Mouse (Mus musculus) large intestine, adult 2 months (tissue): ENCODE measurements around the gene Atp2c2. TPM values are rescaled to one million over a fixed set of nuclear protein-coding genes. Genes with fewer than 3 reads are reported as not detected.

Experiments
- DNase-seq: peaks from one replicate; pipeline ENCODE4 v3.0.0-alpha.2; 2012; ENCODE audit warnings: low read depth, low spot score
- WGBS: fragments of 180-500 bp; shearing (Covaris S2); methylation state at CpG from one replicate; pipeline ENCODE4 v1.1.7; 2018; 5-methylcytosine and 5-hydroxymethylcytosine counted together
- polyA plus RNA-seq: library from polyadenylated mRNA; depleted of rRNA; stranded (reverse); fragments of >200 nt; gene quantifications from 2 replicates; pipeline ENCODE4 v1.2.3, GENCODE M21; 2012

Gene Atp2c2
- polyA plus RNA-seq, 1 experiment: 9.5 TPM

DNA sequence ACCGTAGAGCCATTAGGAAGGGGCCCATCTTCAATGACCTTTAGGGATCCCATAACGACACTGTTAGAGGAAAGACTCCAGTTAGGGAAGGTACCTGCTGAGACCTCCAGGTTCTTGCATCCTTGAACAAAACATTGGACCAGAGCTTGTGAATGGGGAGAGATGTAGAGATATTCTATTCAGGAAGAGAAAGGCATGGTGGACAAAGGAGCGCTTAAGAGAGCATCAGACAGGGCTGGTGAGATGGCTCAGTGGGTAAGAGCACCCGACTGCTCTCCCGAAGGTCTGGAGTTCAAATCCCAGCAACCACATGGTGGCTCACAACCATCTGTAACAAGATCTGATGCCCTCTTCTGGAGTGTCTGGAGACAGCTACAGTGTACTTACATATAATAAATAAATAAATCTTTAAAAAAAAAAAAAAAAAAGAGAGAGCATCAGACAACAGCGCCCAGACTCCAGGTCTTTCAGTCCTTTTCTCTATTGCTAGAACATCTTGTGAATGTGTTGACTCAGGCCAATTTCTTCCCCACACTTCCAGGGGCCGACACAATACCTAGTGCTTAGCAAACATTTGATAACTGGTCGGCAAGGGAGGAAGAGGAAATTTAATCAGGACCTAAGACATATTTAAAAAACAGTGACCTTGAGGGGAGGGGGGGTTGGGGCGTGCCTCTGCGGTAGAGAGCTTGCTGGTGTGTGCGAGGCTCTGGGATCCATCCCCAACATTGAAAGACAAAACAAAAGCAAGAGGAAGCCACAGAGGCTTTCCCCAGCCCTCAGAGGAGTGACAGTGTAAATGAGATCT is 37.5 kb downstream of the Atp2c2 start:
- WGBS: 55% methylated on average over 11 of the region's 11 CpGs
- no peak for DNase-seq

GRCm38 (mm10) chr8:119738129-119738907 is 38.5 kb downstream of the Atp2c2 start:
- DNase-seq: no peak
- 76% methylated on average over 19 of the region's 19 CpGs for WGBS

- no peak for DNase-seq
- WGBS: 19% methylated on average over 4 of the region's 4 CpGs
These were observed 40.8 kb downstream of the Atp2c2 start for GRCm38 (mm10) chr8:119740634-119741033.

DNA sequence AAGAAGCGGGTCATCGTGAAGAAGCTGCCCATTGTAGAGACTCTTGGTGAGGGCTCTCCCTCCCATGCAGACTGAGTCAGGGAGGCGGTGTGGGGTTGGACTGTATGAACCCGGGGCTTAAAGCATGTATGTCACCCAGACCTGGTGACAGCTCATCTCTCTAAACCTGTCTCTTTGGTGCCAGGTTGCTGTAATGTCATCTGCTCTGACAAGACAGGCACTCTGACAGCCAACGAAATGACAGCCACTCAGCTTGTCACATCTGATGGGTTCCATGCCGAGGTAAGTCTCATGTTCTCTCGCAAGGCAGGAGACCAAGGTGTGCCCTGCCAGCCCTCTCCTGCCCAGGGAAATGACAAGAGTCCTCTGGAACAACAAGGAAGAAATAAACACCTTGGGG is 42.6 kb downstream of the Atp2c2 start:
- WGBS: 79% methylated on average over 7 of the region's 7 CpGs
- no peak for DNase-seq

DNA sequence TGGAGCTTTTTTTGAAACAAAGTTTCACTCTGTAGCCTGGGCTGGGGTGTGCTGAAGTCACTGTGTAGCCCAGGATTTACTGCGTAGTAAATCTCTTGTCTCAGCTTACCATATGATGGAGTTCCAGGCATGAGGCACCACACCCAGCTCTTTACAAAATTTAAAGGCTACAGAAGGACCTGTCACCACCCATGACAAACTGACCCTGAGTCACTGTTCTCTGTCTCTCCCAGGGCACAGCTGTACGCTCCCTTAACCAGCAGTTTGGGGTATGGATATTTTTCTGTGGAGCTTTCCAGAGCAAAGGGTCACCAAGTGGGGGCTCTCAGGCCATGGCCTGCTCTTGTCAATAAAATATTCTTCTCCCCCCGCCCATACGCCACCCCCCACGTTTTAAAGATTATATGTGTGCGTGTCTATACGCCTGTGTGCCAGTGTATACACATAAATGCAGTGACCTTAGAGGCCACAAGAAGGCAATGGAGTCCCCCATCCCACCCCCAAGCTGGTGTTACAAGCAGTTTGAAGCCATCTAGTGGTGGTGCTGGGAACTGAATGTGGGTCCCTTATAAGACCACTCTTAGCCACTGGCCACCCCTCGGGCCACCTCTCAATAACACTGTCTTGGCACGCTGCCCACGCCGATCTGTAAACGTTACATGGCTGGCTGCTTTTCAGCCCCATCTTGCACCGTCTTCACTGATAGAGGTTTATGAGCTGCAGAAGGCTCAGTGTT is 43.6 kb downstream of the Atp2c2 start:
- WGBS: 33% methylated on average over 13 of the region's 13 CpGs
- DNase-seq: peak; percentile 58

DNA sequence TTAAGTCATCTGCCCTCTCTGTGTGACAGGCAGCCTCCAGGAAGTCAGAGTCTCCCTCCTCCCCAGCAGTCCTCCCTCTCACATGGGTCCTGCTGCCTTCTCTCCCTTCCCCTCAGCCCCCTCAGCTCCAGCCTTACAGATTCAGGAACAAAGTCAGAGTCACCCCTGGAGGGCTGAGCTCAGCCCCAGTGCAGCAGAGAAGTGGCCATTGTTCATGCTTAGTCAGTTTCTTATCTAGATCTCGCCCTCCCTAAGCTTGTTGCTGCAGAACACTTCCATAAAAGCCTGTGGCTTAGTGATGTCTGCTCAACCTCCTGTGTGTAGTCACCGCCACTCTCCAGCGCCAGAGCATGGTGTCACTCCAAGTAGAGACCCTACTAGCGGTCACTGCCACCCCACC is 44.8 kb downstream of the Atp2c2 start:
- WGBS: 82% methylated on average over 4 of the region's 4 CpGs
- no peak for DNase-seq

DNA sequence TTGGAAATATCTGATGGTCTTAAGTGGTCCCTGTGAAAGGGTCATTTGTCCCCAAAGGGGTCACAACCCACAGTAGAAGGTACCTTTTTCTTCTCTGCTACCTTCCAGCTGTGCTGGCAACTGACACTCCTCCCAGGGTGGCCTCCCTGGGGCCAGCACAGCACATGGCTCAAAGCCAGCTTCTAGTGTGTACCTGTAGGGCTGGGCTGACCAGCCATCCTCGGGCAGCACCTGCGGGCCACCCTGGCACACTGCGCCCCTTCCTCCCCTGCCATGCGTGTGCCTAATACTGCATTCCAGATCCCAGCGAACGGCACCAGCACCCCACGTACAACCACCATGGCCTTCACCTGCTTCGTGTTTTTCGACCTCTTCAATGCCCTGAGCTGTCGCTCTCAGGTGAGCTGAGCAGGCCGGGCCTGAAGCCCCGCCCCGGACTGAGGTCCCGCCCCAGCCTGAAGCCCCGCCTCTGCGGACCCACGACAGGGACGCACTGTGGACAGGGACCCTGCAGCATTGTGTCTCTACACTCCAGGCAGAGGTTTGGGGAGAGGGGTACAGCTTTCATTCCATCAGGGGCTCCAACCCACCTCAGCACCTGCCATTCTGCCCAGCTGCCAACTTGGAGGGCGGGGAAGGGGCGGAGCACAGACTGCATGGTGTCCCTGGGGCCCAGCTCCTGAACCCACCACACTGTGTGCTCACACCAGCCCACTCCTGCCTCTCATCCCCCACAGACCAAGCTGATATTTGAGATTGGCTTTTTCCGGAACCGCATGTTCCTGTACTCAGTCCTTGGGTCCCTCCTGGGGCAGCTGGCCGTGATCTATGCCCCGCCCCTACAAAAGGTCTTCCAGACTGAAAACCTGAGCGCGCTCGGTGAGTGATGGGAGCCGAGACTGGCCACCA is 55.7 kb downstream of the Atp2c2 start:
- no peak for DNase-seq

GRCm38 (mm10) chr8:119756147-119756461 is 56.3 kb downstream of the Atp2c2 start:
- 83% methylated on average over 2 of the region's 2 CpGs for WGBS
- DNase-seq: no peak

More for the DNA sequence above, 55.7 kb downstream of the Atp2c2 start:
- WGBS: 11% methylated on average over 28 of the region's 28 CpGs

DNA sequence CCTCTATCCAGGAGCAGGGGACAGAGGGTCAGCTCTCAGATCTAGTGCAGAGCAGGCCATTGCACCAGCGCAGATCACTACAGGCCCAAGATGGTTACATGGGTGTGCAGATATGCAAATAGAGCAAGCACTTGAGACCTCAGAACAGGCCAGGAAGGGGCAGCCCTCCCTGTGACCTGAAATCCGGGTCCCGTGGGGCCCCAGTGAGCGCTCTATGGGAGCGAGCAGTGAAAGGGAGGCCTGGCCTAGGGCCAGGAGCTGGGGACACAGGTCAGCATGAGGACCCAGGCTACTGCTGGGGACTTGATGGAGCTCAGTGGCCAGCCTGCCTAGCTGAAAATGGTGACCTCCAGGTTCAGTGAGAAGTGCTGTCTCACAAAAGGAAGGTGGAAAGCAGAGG is 56.7 kb downstream of the Atp2c2 start:
- no peak for DNase-seq
- 67% methylated on average over 5 of the region's 5 CpGs for WGBS

DNA sequence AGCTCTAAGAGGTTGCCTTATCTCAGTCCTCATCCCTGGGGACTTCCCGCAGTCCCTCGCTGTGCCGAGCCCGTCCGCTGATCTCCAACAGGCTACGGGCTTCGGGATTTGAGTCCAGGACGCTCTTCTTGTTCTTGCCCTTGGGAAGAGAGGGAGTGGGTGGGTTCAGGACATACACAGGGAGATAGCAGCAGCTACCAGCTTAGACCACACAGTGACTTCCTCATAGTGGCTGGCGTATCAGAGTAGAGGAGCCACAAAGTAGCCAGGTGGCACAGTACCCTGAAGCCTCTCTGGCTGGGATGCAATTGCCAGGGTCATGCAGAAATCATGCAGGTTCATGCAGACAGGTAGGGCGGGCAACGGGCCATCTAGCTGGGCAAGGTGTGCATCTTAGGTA is 61.9 kb downstream of the Atp2c2 start:
- 92% methylated on average over 11 of the region's 11 CpGs for WGBS
- no peak for DNase-seq

DNA sequence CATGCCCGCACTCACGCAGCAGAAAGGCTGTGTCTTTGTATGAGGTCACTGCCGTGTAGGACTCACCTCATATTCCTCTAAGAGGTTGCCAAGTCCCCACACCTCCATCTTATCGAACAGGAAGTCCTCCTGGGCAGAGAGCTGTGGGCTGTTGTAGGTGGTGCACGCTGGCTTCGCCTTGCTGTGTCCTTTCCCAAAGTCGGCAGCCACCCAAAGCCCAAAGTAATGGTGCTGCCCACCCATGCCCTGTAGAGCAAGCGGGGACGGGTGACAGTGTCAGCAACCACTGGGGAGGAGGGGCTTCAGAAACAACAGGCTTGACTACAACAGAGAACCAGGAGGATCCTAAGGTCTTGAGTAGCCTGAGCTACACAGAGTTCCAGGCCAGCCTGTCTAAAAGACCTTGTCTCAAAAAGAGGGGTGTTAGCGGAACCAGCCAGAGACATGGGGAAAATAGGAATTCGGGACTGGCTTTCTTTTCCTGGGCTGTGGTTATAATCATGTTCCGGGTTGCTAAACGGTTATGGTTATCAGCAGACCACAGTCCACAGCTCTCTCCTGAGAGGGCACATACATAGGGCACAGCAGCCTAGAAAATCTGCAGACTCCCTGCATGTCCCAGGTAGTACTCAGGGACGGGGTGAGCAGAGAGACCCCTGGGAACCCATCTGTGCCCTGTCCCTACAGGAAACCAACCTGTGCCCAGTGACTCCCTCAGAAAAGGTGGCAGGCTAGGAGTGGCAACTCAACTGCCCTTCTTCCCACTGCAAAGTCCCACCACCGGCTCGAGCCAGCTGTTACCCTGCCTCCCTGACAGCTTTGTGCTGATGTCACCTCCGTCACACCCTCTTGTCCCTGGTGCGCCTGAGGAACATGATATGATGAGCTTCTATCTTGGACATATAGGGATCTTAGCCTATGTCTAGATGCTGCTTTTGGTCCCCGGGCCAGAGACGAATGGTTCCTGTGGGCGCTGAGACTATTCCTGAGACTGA is 62.7 kb downstream of the Atp2c2 start:
- DNase-seq: no peak
- 92% methylated on average over 21 of the region's 21 CpGs for WGBS

- WGBS: 88% methylated on average over 10 of the region's 10 CpGs
- DNase-seq: no peak
These were observed 65.5 kb downstream of the Atp2c2 start for GRCm38 (mm10) chr8:119765311-119765710.

DNA sequence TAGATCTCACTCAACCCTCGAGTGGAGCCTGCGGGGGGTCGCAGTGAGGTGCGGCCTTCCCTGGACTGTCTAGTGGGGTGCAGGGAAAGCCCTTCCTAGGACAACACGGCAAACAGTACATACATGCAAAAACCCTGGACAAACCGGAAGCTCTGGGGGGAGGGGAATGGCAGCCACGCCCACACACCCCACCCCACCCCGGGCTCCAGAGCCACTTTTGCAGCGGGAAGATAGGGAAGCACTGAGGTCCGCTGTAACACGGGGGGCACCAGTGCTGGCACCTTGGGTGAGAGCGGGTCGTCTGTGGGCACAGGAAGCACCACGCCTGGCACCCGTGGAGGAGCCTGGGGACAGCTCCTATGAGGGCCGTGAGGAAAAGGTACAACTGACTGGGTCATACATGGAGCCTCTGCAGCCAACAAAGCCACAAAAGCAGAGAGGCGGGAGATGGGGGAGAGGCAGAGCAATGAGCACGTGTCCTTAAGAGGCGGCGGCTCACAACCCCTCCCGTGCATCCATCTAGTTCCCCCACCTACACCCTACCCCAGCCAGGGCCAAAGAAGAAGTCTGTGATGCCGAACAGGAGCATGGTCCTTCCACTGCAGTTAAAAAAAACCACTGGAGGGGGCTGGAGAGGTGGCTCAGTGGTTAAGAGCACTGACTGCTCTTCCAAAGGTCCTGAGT is 66.1 kb downstream of the Atp2c2 start:
- 73% methylated on average over 22 of the region's 22 CpGs for WGBS
- DNase-seq: no peak

DNA sequence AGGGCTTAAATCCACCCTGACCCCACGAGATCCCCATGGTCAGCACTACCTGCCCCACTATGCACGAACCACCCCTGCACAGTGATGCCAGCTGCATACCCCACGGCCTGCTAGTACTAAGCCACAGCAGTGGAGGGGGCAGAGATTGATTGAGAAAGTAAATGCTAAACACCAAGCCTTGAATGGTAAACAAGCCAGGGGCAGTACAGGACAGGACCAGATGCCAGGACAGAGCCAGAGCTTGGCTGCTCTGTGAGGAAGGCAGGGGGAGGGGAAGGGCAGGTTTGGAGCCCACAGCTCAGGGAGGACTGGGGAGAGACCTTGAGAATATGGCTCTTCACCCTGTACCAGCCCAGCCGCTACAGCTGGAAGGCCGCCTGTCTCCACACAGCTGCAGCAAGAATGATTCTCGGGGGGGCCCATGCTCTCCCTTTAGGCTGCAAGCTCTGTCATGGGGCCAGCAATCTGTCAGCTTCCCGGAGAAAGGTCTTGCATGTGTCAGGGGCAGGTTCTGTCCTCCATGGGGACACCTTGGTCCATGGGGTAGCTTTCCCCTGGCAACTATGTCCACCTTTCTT is 76.9 kb downstream of the Atp2c2 start:
- no peak for DNase-seq
- 90% methylated on average over 7 of the region's 7 CpGs for WGBS

DNA sequence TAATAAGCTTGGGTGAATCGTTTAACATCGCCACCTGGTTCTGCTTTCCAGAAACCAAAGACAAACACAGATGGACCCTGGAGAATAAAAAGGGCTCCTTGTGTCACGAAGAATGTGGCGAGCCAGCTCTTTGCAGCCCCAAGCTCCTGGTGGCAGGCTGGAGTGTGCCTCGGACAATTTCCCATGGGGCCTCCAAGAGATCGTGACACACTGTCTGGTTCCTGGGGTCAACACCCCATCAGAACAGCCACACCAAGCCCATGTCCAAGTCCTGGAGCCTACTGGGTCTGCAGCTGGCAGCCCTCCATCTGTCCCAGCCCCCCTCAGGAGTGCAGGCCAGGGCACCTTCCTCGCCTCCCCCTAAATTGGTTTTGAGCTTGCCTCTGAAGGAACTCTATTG is 78.0 kb downstream of the Atp2c2 start:
- DNase-seq: no peak
- 7% methylated on average over 7 of the region's 7 CpGs for WGBS

DNA sequence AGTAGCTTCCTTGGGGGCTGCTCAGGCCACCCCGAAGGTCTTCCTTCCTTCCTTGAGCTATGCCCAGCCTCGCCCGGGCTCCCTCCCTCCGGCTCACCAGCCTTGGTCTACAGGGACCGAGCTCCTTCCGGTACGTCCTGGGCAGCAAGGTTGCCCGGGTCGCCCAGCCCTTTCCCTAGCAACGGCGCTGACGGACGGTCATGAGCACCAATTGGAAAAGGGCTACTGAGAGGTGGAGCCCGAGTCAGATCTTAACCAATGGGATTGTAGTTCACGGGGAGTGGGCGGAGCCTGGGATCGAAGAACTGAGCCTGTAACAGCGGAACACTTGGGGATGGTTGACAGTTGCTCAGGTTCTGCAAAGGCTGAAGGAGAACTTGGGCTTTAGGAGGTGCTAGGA is 78.5 kb downstream of the Atp2c2 start, which contains the start of gene Tldc1:
TSS of gene Tldc1 (minus strand) at position 154 of the 400 bp plus-strand sequence.
- WGBS: under 1% methylated on average over 18 of the region's 18 CpGs
- peak; percentile 99 for DNase-seq

GRCm38 (mm10) chr8:119779013-119779737 is 79.4 kb downstream of the Atp2c2 start:
- DNase-seq: no peak
- 26% methylated on average over 14 of the region's 14 CpGs for WGBS
